20 mouse cellular contexts compared by ENCODE assay signal in genomic region chr4:137120597-137120996, GRCm38 (mm10).
A peak's percentile ranks its signal among the peaks of the same experiment; 100 is the strongest.
DNase-seq lines count a peak whose midpoint lies in the region; ATAC-seq and TF ChIP-seq lines count a peak whose summit lies in the region.
"Had no signal": no experiment of that assay in that cellular context is flagged by ENCODE, and none has a peak within 500 bp of the region (broad histone marks: within the 10 kb centered on the region; RNA-seq: fewer than 3 reads in every experiment).

No protein-coding gene starts in this region.

- H3ac ChIP-seq in C2C12 (ENCODE audit: control insufficient read depth, insufficient read length, low read depth): no peak overlapping the region

- H3K4me3 ChIP-seq in neural tube, embryonic 11.5 days (ENCODE audit: low read depth, low read length): no peak overlapping the region
- no peak overlapping the region for H3K4me3 ChIP-seq in neural tube, embryonic 15.5 days (replicated peaks)
- no peak overlapping the region for H3K4me3 ChIP-seq in C2C12 (ENCODE audit: insufficient read depth, poor library complexity, severe bottlenecking)
- H3K4me3 ChIP-seq in stomach, postnatal 0 days (ENCODE audit: low read depth, low read length): no peak overlapping the region
- H3K4me3 ChIP-seq: embryonic facial prominence, embryonic 10.5 days; embryonic facial prominence, embryonic 12.5 days; forebrain, embryonic 13.5 days; forebrain, embryonic 15.5 days had no signal

- no peak for TF ChIP-seq CTCF in C2C12 (IDR thresholded peaks at IDR 0.05; ENCODE audit: control insufficient read depth, insufficient read depth, insufficient read length)
- TF ChIP-seq CTCF in stomach, postnatal 0 days (IDR thresholded peaks at IDR 0.05; ENCODE audit: low read depth): no peak

- no peak for TF ChIP-seq EP300 in stomach, postnatal 0 days (optimal IDR thresholded peaks at IDR 0.05)

- no peaks in the 10 kb centered on the region for H3K36me3 ChIP-seq in neural tube, embryonic 11.5 days (ENCODE audit: control insufficient read depth, insufficient read depth, low read length)
- H3K36me3 ChIP-seq in neural tube, embryonic 15.5 days: no peaks in the 10 kb centered on the region
- H3K36me3 ChIP-seq in C2C12 (ENCODE audit: control insufficient read depth, insufficient read depth): no peaks in the 10 kb centered on the region
- no peaks in the 10 kb centered on the region for H3K36me3 ChIP-seq in stomach, postnatal 0 days (ENCODE audit: control insufficient read depth, insufficient read depth, low read length)
- H3K36me3 ChIP-seq: embryonic facial prominence, embryonic 10.5 days; embryonic facial prominence, embryonic 12.5 days; forebrain, embryonic 15.5 days had no signal

- H3K79me3 ChIP-seq in C2C12 (ENCODE audit: low read depth): no peaks in the 10 kb centered on the region

- peaks cover 18% of the 10 kb centered on the region for H3K4me1 ChIP-seq in neural tube, embryonic 11.5 days (ENCODE audit: control insufficient read depth, insufficient read depth, low read length)
- peaks cover 19% of the 10 kb centered on the region for H3K4me1 ChIP-seq in neural tube, embryonic 15.5 days
- no peaks in the 10 kb centered on the region for H3K4me1 ChIP-seq in stomach, postnatal 0 days (replicated peaks; ENCODE audit: control insufficient read depth, insufficient read depth)

- no peak for ATAC-seq in neural tube, embryonic 11.5 days (ENCODE audit: insufficient read depth, low FRiP score, low TSS enrichment)
- no peak for ATAC-seq in neural tube, embryonic 15.5 days (ENCODE audit: low FRiP score)
- ATAC-seq in stomach, postnatal 0 days (ENCODE audit: low FRiP score, low TSS enrichment): peak; percentile 27; the same call in 1 of the 2 replicates
- ATAC-seq: forebrain, embryonic 13.5 days; forebrain, embryonic 15.5 days; forebrain, postnatal 0 days had no signal

- no peak overlapping the region for H3K27ac ChIP-seq in neural tube, embryonic 11.5 days (ENCODE audit: low read depth, low read length)
- no peak overlapping the region for H3K27ac ChIP-seq in neural tube, embryonic 15.5 days (replicated peaks)
- H3K27ac ChIP-seq in stomach, postnatal 0 days (replicated peaks): peak overlapping the region; percentile 35
- H3K27ac ChIP-seq: embryonic facial prominence, embryonic 10.5 days; embryonic facial prominence, embryonic 12.5 days; forebrain, embryonic 13.5 days; forebrain, embryonic 15.5 days had no signal

- no peak overlapping the region for H3K4me2 ChIP-seq in neural tube, embryonic 11.5 days (ENCODE audit: low read depth)
- H3K4me2 ChIP-seq in neural tube, embryonic 15.5 days: no peak overlapping the region
- no peak overlapping the region for H3K4me2 ChIP-seq in stomach, postnatal 0 days (replicated peaks; ENCODE audit: low read depth)
- H3K4me2 ChIP-seq: embryonic facial prominence, embryonic 12.5 days; forebrain, embryonic 13.5 days; forebrain, embryonic 15.5 days had no signal

- no peak overlapping the region for H3K9ac ChIP-seq in neural tube, embryonic 11.5 days (ENCODE audit: low read length)
- no peak overlapping the region for H3K9ac ChIP-seq in neural tube, embryonic 15.5 days (replicated peaks)
- no peak overlapping the region for H3K9ac ChIP-seq in stomach, postnatal 0 days (ENCODE audit: low read length)
- H3K9ac ChIP-seq: embryonic facial prominence, embryonic 12.5 days; forebrain, embryonic 13.5 days; forebrain, embryonic 15.5 days; forebrain, postnatal 0 days had no signal

- DNase-seq in adrenal gland, adult 2 months: peak; percentile 48
- no peak for DNase-seq in adrenal gland, adult 8-10 months
- DNase-seq in neural tube, embryonic 11.5 days (ENCODE audit: low spot score): peak; percentile 8
- DNase-seq in stomach, postnatal 0 days (ENCODE audit: low spot score): peak; percentile 35
- no peak for DNase-seq in heart, adult 11 months
- no peak for DNase-seq in cerebellum, adult 8-10 months
- DNase-seq: adrenal gland, postnatal 14 days; B cell, adult 2 months; cerebellum, adult 11 months; cerebellum, adult 18-20 months; cerebellum, adult 9-10 months; cerebellum, postnatal 10 days; cerebellum, postnatal 25 days; forebrain, postnatal 0 days had no signal

- no peaks in the 10 kb centered on the region for H3K27me3 ChIP-seq in neural tube, embryonic 11.5 days (ENCODE audit: control insufficient read depth, insufficient read depth, low read length)
- H3K27me3 ChIP-seq in neural tube, embryonic 15.5 days (replicated peaks): no peaks in the 10 kb centered on the region
- H3K27me3 ChIP-seq in C2C12 (ENCODE audit: control insufficient read depth, insufficient read depth, insufficient read length): no peaks in the 10 kb centered on the region
- no peaks in the 10 kb centered on the region for H3K27me3 ChIP-seq in stomach, postnatal 0 days (ENCODE audit: control insufficient read depth, insufficient read depth, low read length)
- H3K27me3 ChIP-seq: embryonic facial prominence, embryonic 12.5 days; forebrain, embryonic 15.5 days had no signal

- no peaks in the 10 kb centered on the region for H3K79me2 ChIP-seq in C2C12 (ENCODE audit: control insufficient read depth, insufficient read depth)

- 67% methylated on average over 7 of the region's 7 CpGs for WGBS in neural tube, embryonic 11.5 days
- 73% methylated on average over 7 of the region's 7 CpGs for whole genome bisulfite sequencing in neural tube, embryonic 15.5 days
- 47% methylated on average over 7 of the region's 7 CpGs for WGBS in stomach, postnatal 0 days

- H3K9me3 ChIP-seq in neural tube, embryonic 11.5 days (ENCODE audit: control insufficient read depth, low read length): no peaks in the 10 kb centered on the region
- no peaks in the 10 kb centered on the region for H3K9me3 ChIP-seq in neural tube, embryonic 15.5 days (replicated peaks)
- H3K9me3 ChIP-seq in stomach, postnatal 0 days (ENCODE audit: control insufficient read depth, low read length): no peaks in the 10 kb centered on the region
- H3K9me3 ChIP-seq: embryonic facial prominence, embryonic 10.5 days; embryonic facial prominence, embryonic 12.5 days; forebrain, embryonic 13.5 days; forebrain, embryonic 15.5 days had no signal

TF ChIP-seq in C2C12, 6 proteins besides CTCF, POLR2A, EP300 and RAD21:
- TF ChIP-seq MYOD1 (IDR thresholded peaks at IDR 0.05; ENCODE audit: control insufficient read depth, insufficient read length, low read depth) (no peak), MAX (IDR thresholded peaks at IDR 0.05) (no peak), CEBPB (IDR thresholded peaks at IDR 0.05; ENCODE audit: low read depth) (peak; percentile 32), MYOG (IDR thresholded peaks at IDR 0.05; ENCODE audit: control insufficient read depth, extremely low read depth, insufficient read length) (no peak), FOSL1 (IDR thresholded peaks at IDR 0.05; ENCODE audit: insufficient read depth, low read length, poor library complexity, severe bottlenecking) (no peak), USF1 (IDR thresholded peaks at IDR 0.05; ENCODE audit: low read depth) (no peak)

Comparison
In these comparisons a context has a peak if more than half of its experiments do, and no peak if none do; other contexts are left out.
1. DNase-seq: peak in adrenal gland, adult 2 months (single experiment), neural tube, embryonic 11.5 days (single experiment) and stomach, postnatal 0 days (single experiment); none in adrenal gland, adult 8-10 months (single experiment), heart, adult 11 months (single experiment) and cerebellum, adult 8-10 months (single experiment).